Mouse (Mus musculus): ENCODE results near the gene Lsm14b. TPM values are rescaled to one million over a fixed set of nuclear protein-coding genes. Genes with fewer than 3 reads are reported as not detected.

Lsm14b gene
- 45.1 and 47.4 TPM in 2 replicates for total RNA-seq (2021)
- long read RNA-seq, partial matches to known transcripts, result 1 of 1 reads
- long read RNA-seq, other reads (novel, unspliced or antisense), result 0 of 1 reads

DNA sequence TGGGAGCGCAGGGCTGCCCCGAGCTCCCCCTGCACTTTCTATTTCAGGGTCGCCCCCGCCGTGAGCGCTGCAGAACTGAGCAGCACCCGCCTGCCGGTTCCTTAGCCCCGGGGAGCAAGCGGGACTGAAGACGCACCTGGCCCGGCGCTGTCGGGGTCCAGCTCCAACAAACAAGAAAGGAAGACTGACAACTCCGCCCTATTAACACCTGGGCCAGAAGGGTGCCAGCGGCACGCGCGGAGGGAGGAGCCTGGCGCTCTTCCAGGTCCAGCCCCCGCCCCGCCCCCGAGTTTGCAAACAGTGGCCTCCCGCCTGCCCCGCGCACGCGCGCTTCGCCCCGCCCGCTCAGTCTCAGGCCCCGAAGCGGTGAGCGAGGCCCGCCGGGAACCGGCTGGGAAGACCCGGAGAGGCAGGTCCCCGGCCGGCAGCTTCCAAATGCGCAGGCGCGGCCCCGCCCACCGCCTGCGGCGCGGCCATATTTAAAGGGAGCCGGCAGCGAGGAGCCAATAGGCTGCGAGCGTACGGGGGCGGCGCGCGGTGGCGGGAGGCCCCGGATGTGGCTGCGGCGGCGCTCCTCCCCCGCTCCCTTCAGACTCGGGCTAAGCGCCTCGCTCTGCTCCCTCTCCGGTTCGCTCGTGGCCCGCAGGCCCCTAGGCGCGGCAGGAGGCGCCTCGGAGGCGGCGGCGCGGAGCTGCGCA is at the start of gene Lsm14b:
Gene Lsm14b (plus strand): TSS at position 587 of the 698 bp plus-strand sequence.
- DNase-seq, result peak; percentile 100

- peak; percentile 32 for DNase-seq
Measured at GRCm38 (mm10) chr2:179975851-179976250, 48.9 kb upstream of the Lsm14b start.

DNA sequence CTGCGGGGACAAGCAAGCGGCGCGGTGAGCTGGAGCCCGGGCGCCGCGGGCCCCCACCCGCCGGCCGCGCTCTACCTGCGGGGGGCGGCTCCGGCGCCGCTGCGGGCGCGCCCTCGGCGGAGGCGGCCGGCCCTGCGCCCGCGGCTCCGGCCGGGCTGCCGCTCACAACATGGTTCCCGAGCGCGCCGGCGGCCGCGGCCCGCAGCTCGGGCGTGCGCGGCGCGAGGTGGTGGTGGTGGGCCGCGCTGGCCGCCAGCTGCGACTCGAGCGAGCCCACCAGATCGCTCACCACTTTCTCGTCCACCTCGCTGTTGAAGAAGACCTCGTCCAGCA is 48.5 kb upstream of the Lsm14b start:
- DNase-seq, result no peak

GRCm38 (mm10) chr2:179976628-179977343 is 48.0 kb upstream of the Lsm14b start, which contains the start of gene Taf4:
TSS of gene Taf4 (minus strand) at chr2:179976646.
- DNase-seq, result peak; percentile 92

DNA sequence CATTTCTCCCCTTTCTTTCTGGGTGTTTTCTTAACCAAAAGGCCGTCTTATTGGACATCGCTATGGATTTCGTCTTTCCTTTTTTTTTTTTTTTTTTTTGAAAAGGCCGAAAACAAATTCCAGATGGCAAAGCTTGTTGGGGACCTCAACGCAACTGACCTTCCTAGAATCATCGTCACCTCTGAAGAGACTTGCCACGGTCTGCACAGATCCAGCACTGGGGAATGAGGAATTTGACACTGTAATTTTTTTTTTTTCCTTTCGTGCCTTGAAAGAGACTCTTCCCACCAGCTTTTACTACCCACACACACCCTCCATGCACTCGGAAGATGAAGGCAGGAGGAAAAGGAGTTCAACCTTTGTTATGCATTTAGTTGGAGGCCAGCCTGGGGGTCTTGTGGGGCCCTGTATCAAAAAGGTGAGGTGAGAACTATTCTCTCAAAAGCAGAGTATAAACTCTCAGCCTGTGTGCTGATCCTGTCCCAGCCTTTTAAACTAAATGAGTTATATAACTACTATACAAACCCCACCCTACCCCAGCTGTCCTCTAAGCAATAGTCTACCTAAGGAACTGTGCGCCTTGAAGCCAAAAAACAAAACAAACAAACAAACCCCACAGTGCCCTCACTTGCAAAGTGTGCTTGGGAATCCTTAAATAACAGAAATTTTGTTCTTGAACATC is 47.3 kb upstream of the Lsm14b start:
- no peak for DNase-seq

DNA sequence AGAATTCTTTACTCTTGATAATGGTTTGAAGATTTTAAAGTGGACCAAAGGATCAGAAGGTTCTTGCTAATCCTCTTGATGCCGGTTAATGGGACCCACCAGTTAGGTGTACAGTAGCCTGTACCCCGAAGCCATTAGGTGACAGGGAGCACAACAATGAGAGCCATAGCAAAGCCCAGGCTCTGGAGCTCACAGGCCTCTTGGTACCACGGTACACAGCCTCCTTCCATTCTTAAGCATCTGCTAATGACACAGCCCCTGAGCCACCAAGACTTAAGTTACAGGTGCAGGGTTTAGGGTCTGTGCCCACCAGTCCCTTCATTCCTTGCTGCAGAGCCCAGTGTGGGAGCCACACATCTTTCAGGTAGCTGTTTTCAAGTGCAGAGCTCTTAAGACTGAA is 46.5 kb upstream of the Lsm14b start:
- no peak for DNase-seq

DNA sequence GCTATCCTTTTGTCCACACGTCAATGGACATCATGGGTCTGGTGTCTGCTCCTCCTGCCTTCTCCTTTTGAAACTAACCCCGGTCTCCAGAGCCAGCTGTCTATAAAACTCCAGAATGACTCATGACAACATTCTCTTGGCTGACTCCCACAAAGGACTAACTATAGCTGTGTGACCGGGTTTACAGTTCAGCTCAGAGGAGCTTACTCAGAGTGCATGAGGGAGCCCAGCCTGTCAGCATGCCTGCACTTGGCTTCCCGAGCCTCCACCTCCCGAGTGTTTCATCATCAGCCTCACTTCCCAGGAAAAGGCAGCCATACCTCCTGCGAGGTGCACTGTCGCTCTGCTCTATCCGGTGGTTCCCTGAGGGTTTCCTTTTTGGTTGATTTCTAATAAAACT is 45.0 kb upstream of the Lsm14b start:
- peak; percentile 25 for DNase-seq

- no peak for DNase-seq
Measured at GRCm38 (mm10) chr2:179980616-179981015, 44.2 kb upstream of the Lsm14b start.

- DNase-seq, result no peak
Measured at GRCm38 (mm10) chr2:179982715-179983114, 42.1 kb upstream of the Lsm14b start.

- no peak for DNase-seq
Measured at GRCm38 (mm10) chr2:179984830-179985229, 40.0 kb upstream of the Lsm14b start.

DNA sequence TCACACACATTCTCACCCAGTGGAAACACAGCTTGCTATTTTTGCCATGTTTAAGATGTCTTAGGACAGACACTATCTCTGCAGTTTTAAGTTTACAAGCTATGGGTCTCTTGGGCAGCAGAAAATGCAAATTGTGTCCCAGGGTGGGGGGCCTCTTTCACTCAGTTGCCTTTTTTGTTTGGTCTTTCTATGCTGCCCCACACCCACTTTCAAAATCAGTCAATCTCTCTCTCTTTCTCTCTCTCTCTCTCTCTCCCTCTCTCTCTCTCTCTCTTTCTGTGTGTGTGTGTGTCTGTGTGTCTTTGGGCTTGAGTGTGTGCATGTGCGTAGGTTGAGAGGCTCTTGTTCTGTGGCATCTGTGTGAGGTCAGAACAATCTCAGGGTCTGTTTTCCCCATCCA is 39.1 kb upstream of the Lsm14b start:
- no peak for DNase-seq

GRCm38 (mm10) chr2:179986437-179987022 is 38.3 kb upstream of the Lsm14b start:
- no peak for DNase-seq

GRCm38 (mm10) chr2:179989098-179989497 is 35.7 kb upstream of the Lsm14b start:
- DNase-seq, result no peak

GRCm38 (mm10) chr2:179993071-179993470 is 31.7 kb upstream of the Lsm14b start:
- no peak for DNase-seq

DNA sequence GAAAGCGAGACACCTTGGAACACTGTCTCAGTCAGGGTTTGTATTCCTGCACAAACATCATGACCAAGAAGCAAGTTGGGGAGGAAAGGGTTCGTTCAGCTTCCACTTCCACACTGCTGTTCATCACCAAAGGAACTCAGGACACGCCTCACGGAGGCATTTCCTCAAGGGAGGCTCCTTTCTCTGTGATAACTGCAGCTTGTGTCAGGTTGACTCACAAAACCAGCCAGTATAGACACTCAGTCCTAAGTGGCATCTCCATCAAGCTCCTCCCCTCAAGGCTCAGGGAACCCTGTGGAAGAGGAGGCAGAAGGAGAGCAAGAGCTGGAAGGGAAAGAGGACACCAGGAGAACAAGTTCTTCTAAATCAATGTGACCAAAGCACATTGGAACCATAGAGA is 26.4 kb upstream of the Lsm14b start:
- DNase-seq, result no peak

DNA sequence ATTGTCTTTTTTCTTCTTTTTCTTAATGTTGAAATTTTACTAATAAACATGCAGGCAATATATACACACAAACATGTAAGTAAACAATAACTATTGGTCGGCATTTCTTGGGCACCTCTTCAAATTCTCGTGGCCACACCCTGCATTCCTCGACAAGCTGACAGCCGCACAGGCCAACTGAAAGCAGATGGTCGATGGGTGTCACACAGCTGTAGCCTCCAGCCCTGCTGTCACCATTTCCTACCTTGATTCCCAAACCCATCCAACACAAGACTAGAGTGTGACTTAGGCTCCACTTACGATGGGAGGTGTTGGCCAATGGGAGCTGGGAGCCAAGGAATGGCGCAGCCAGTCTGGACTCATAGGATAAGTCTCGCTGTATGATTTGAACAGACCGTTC is 23.2 kb upstream of the Lsm14b start:
- no peak for DNase-seq

- no peak for DNase-seq
Measured at GRCm38 (mm10) chr2:180005656-180006351, 19.0 kb upstream of the Lsm14b start.

DNA sequence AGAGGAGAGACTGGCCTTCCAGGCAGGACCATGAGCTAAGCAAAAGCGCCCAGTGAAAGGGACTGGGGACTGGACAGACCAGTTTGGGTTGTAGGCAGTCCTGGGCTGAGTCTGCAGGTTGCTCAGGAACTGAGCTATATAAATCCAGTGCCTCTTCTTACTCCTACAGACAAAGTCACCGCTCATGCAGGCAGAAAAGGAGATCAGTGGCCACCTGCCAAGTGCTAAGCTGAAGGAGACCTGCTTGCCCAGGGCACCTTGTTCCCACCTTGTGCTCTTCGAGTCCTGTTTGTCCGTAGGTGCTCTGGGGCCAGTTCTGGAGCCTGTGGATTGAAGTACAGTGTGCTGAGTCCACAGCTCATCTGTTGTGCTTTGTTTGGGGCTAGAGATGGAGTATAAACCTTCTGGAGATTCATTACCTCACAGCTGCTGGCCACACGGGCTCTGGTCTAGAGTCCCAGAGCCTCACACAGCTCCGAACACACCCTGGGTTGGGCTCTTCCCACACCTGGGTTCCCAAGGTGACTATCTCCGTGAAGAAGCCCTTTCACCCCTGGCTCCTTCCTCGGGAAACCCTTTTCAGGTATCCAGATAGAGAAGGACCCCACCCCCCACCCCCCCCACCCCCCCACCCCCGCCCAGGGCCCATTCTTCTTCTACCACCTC is 18.3 kb upstream of the Lsm14b start:
- DNase-seq, result no peak

GRCm38 (mm10) chr2:180010686-180011085 is 14.1 kb upstream of the Lsm14b start:
- no peak for DNase-seq

DNA sequence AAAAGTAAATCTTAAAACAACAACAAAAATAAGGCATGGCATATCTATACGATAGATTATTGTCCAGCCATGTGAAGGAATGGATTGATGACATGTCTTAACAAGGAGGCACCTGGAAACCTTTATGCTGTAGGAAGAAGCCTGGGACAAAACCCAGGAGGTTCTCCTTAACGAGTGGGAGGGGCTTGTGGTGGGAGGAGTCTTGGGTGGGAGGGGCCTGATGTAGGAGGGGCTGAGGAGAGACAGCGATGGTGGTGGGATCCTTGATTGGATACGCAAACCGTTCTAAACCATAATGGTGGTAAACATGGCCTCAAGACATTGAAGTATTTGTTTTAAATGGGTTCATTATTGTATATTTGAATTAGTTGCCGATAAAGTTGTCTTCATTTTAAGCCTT is 13.4 kb upstream of the Lsm14b start:
- DNase-seq, result no peak

- DNase-seq, result no peak
Measured at GRCm38 (mm10) chr2:180013686-180014085, 11.1 kb upstream of the Lsm14b start.

GRCm38 (mm10) chr2:180017632-180018031 is 7.2 kb upstream of the Lsm14b start:
- DNase-seq, result no peak
